Mouse (Mus musculus) retina, postnatal 7 days (tissue): ENCODE results near the gene Epn1.

Experiments used
- DNase-seq: peaks from one replicate; pipeline ENCODE4 v3.0.0-alpha.2; 2012; ENCODE audit warnings: low read depth, low spot score

Epn1 gene

GRCm38 (mm10) chr7:5092381-5092780 lies 12.3 kb downstream of the Epn1 start:
- DNase-seq: no peak

- DNase-seq: no peak
Observed at GRCm38 (mm10) chr7:5092831-5093510, 12.9 kb downstream of the Epn1 start.

- DNase-seq: no peak
Observed at GRCm38 (mm10) chr7:5098769-5099168, 18.7 kb downstream of the Epn1 start.

- no peak for DNase-seq
Observed at GRCm38 (mm10) chr7:5099796-5100195, 19.8 kb downstream of the Epn1 start.

GRCm38 (mm10) chr7:5101066-5101663 lies 21.1 kb downstream of the Epn1 start:
- DNase-seq: no peak

- no peak for DNase-seq
Observed at GRCm38 (mm10) chr7:5102564-5102963, 22.5 kb downstream of the Epn1 start.

- DNase-seq: no peak
Observed at GRCm38 (mm10) chr7:5108272-5108671, 28.2 kb downstream of the Epn1 start.

- no peak for DNase-seq
Observed at GRCm38 (mm10) chr7:5109301-5109700, 29.3 kb downstream of the Epn1 start.

GRCm38 (mm10) chr7:5112701-5113100 lies 32.7 kb downstream of the Epn1 start:
- no peak for DNase-seq

- no peak for DNase-seq
Observed at GRCm38 (mm10) chr7:5116850-5117249, 36.8 kb downstream of the Epn1 start, which contains the start of gene Rfpl4. TSS of gene Rfpl4 (minus strand) at chr7:5116950.

GRCm38 (mm10) chr7:5125078-5125477 lies 45.0 kb downstream of the Epn1 start:
- DNase-seq: no peak

- DNase-seq: peak; percentile 23
Observed at GRCm38 (mm10) chr7:5125549-5126406, 45.7 kb downstream of the Epn1 start, which contains the start of gene Rasl2-9. TSS of gene Rasl2-9 (minus strand) at chr7:5125950.
